Mouse (Mus musculus): ENCODE results near the gene Peak1.

Peak1 gene

DNA sequence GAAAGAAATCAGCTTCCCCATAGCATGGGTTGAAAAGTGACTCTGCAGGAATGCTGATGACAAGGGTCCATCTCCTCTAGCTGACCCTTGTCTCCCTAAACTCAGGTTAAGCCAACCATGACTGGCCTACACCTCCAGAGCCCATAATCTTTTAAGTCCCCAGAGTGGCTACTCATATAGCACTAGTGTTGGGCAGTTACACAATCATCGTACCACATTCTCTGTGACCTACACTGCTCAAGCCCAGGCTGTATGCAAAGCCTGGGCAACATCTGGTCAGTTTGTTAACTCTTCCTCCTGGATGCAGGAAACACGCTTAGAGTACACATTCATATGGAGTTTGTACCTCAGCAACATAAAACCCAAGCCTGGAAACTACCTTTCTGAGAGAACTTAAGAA lies 217.7 kb downstream of the Peak1 start:
- no peak for DNase-seq (ENCODE audit: low spot score)

DNA sequence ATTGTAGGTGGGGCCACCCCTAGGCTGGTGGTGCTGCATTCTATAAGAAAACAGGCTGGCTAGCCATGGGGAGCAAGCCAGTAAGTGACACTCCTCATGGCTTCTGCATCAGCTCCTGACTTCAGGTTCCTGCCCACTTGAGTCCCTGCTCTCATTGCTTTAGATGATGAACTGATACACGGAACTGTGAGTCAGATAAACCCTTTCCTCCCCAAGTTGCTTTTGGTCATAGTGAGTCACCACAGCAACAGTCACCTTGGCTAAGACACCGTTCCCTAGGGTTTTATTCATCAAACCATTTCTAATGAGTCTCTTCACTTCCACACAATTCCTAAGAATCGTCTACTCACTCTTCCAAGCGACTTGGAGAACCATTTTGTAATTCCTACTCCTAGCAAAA lies 220.9 kb downstream of the Peak1 start:
- DNase-seq (ENCODE audit: low spot score), result no peak

DNA sequence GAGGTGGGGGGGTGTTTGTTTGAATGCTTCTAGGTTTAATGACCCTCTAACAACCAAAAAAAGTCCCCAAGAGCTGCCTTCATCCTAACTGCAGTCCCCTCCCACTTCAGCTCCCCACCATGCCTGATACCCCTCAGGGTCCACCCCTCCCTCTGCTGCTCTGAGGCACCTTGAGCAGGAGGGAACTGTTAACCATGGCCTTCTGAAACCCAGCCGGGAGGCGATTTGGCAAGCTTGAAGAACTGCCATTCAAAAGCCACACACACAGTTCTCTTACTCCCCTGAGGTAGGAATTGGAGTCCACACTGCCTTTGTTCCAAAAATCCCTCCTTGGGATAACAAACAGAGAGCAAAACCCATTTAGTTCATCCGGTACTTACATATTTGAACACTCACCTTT lies 222.7 kb downstream of the Peak1 start:
- DNase-seq (ENCODE audit: low spot score), result no peak

DNA sequence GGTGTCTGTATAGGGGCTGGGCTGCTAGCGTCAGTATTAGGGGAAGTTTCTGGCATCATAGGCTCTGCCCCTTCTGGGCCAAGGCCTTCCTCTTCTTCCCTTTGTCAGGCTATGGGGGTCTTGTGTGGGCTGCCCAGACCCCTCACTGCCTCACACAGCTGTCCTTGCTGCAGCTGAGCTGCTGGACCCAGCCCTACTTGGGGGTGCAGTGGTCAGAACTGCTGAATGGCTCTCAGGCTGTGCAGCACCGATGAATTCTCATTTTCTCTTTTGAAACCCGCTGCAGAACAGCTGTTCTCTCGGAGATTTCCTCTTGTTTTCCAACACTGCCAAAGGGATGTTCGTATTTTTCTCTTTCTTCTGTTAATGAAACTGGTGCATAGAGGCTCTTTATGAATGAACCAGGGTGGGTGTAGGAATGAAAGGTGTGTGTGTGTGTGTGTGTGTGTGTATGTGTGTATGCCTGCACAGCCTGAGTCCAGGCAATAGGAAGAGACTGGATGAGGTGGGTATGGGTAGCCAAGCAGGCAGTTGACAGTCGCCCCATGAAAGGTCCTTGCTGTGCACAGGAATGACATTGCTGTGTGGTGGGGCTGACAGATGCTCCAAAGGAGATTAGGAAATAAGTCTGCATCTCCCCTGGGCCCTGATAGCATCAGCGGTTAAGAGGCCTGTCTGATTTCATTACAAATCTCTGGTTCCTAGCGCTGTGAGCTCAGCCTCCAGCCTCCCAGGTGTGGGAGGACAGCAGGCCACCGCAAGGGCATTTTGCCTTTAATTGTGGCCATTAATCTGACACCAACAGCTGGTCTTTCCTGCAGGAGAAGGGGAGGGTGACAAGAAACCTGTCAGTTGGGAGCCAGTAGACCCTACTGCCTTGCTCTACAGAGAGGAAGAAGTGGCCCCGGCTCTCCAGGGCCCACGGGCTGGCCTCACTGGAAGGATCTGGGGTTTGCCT lies 226.1 kb downstream of the Peak1 start:
- no peak for DNase-seq (ENCODE audit: low spot score)

DNA sequence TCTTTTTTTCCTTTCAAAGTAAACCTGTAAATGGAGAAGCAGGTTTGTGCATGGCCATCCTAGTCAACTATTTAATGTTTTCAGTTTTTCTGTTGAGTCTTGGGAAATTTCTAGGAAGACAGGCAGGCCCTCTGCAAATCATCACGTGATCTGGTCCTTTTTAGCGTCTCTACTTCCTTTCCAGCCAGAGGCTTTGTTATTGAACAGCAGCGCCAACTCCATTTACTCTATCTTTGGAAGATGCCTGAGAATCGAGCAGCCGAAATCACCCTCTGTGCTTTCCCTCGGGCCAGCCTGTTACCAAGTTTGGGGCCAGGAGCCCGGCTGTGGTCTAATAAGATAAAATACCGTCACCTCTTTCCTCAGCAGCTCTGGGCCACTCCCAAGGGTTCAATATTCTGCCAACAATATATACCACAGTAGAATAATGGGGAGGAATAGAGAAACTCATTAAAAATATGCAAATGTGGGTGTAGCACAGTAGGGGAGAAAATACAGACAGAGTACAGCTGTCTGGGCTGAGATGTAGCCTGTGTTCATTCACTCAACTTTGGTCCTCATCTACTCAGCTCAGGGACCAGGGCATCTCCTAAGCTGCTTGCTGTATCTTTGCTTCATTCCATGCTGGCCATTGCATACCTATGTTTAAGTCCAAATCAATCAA lies 237.6 kb downstream of the Peak1 start:
- DNase-seq (ENCODE audit: low spot score), result no peak

DNA sequence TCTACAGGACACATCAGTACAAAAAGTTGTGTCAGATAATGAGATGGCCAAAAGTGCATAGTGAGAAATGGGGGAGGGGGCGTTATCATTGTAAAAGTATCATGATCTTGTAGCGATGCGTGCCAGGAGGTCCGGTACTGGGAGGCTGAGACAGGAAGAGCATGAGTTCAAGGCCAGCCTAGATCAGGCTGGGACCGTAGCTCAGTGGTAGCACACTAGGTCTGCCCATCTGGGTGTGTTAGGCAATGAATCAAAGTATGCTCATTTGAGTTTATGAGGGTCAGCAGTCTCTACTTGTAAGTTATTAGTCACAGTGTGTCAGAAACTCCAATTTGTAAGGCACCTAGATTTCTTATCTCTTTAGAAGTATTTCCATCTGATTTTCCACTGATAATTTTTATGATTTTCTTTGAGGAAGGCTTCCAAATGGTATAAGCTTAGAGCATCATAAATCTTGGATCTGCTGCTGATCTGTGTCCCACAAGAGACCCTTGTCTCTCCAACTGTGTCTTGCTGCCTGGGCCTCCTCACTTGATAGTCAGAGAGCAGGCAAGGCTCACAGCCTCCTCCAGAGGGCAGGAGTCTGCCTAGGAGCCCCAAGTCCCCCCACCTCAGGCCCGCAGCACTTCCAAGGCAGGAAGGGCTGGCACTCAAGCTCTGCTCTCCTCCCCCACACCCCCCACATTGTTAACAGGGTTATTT lies 238.3 kb downstream of the Peak1 start:
- DNase-seq (ENCODE audit: low spot score), result no peak

DNA sequence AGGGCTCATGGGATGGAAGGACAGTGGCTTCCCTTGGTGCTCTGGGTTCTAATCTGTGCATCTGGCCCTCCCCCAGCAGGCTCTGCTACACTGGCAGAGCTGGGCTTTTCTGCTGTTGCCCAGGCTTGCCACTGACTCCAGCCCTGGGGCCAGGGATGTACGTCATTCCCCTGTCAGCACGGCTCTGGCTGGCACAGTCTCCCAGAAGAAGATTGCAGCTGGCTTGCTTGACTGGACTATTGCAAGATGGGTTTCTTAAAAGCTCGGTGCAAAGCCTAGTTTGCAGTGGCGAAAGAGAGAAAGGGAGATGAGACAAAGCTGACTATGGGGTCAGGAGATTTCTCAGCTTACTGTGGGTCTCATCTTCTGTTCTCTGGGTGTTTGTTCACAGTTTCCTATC lies 240.5 kb downstream of the Peak1 start:
- no peak for DNase-seq (ENCODE audit: low spot score)

DNA sequence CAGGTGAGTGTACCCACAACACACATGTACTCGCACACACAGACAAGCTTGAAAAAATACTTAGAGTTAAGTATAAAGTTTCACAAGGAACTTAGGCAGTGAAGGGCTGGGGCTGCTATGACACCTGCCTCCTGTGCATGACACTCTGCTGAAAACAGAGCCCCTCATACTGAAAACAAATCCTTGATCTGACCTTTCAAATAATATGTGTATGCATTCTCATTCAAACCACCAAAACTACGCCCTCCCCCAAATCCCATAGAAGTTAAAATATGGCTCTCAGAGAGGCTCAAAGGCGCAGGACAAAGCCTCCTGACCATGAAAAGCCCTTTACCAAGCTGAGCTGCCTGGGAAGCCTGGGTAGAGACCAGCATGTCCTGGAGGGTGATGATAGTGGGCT lies 242.6 kb downstream of the Peak1 start:
- DNase-seq (ENCODE audit: low spot score), result no peak

DNA sequence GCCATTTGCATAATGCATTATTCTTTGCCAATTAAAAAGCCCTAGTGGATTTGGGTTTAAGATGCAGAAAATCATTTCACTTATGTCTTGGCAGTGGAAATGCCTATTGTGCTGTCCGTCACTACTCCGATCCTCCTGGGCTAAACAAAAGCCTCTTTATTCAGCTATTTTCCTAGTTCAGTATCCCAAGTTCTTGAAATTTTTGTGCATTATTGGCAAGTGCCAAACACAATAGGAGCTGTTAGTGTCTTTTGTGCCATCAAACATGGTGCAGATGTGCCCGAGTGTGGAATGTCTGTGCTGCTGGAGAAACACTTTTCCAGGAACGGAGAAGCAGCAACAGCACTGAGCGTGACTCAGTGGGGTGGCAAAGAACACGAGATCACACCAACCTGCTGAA lies 250.2 kb downstream of the Peak1 start:
- DNase-seq (ENCODE audit: low spot score), result no peak

DNA sequence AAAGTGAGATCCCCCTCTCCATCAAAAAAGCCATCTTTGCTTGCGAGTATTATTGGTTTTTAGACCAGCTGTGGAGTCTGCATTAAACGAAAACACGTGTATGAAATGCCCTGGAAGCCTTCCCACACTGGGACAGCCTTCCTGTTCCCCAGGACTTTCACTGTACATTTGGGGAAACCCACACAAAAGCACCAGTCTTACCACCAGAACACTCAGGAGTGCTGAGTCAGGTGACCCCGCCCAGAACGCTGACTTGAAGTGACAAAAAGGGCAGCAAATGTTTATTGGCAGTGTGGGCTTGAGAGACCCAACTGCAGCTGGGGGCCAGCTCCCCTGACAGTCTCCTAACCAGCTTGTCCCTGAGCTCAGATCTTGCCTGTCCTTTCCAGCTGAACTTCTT lies 251.7 kb downstream of the Peak1 start:
- no peak for DNase-seq (ENCODE audit: low spot score)

DNA sequence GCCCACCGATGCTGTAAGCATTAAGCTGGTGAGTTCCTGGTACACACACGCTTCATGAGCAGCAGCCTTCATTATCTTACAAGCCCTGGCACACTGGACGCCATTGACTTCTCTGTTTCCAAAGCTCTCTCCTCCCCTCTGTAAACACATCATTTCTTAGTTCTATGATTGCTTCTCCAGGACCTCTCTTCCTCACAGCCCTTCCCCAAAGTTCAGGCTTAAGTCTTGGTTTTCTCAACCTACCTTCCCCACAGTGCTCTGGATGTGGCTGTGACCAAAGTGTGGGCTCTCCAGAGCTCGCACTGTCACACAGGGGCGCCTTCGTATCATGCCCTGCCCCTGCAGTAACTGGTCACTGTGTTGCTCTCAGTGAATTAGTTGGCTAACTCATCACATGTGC lies 252.5 kb downstream of the Peak1 start, which contains the start of gene Tspan3:
Tspan3 (minus strand) TSS at position 101 of the 400 bp plus-strand sequence.
- no peak for DNase-seq (ENCODE audit: low spot score)

DNA sequence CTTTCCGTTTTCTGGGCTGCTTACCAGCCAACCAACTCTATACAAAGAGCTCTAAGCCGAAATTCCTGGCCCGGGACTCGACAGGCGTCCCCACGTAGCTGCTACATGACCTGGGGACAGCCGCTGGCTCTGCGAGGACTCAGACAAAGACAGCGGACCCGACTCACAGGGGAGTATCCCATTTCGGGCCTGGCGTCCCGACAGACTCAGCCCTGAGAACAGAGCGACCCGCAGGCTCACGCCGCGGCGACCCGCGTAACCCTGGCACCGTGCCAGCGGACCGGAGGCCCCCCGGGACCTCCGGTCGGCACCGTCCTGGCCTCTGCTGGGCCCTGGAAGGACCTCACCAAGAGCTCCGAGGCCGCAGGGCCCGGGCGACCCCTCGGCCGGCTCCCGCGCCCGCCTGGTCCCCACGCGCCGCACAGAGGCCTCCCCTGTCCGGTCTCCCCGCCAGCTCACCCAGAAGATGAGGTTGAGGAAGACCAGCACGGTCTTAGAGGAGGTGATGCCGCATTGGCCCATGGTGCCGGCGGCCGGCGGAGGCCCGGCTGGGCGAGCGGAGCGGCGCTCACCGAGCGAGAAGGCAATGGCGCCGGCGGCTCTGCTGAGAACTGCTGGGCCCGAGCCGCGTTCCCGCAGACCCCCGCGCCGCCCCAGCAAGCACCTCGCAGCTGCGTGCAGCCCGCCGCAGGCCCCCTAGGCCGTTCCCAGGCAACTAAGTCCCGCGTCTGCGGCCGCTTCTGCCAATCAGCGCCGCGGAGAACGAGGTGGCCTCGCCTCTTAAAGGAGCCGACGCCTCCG lies 257.3 kb downstream of the Peak1 start:
- DNase-seq (ENCODE audit: low spot score), result peak; percentile 95

DNA sequence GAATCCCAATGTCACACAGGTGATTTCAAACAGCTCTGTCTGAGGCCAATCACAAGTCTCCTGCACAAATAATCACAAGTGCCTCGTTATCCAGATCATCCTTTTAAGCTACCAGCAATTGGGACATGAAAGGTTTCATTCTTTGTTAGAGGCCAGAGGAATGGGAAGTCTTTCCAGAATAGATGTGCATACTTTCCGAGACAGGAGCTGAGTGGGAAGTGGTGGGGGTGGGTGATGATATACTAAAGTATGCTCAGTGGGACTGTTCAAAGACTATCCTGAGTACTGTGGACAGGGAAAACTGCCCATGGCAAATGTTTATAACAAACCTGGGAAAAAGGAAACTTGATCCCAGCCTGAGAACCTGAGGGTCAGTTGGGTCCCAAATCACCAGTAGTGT lies 258.4 kb downstream of the Peak1 start:
- DNase-seq (ENCODE audit: low spot score), result no peak

DNA sequence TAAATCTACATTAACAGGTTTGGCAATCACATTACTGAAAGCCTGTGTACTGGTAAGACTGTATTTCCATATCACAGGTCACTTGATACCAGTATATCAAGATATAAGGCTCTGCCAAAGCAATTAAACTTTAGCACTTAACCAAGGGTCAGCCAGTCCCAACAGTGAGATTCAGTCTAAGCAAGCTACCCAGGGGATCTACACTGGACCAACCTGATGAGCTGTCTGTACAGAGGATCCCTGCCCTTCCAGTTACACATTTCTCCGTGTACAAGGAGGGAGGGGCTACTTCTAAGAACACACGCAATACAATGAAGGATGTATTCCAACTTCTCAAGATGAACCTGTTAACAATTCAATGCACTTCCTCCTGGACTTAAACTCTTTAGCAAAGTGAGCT lies 259.8 kb downstream of the Peak1 start:
- DNase-seq (ENCODE audit: low spot score), result no peak

DNA sequence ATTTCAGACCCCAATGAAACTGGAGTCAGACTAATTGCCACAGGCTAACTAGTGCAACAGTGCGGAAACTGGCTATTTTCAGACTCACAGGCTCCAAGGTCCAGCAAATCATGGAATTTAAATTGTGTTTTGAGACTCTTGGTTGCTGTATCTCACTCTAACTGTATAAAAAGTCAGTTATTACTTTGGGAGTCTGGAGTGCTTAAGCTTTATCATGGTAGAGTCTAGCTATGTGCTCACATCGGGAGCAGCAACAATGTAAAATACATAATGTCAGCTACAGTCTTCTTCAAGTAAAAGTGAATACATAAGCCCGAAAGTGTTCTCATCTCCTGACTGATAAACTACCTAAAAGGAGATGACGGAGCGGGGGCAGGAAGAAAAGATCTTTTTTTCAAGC lies 263.3 kb downstream of the Peak1 start:
- no peak for DNase-seq (ENCODE audit: low spot score)

DNA sequence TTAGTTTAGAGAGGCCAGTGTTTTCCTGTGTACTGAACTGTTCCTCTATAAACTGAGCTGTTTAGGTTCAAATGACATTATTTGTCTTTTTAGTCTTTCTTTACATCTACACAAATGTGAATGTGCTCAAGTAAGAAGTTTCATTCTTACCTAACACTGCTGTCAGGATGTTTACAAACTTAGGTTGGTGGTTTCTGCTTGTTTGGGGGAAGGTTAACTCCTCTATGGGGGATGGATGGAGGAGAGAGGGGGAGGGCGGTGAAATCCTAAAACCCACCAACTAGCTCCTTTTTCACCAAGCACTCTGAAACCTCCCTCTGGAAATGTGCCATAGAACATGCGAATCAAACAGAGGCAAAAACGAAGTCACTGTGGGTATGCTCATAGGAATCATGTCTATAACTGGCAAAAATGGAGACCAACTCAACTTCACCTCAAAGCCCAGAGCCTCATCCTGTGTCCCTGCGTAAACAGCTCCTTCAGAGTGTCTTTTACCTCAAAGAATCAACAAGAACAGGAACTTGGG lies 265.3 kb downstream of the Peak1 start:
- DNase-seq (ENCODE audit: low spot score), result no peak

DNA sequence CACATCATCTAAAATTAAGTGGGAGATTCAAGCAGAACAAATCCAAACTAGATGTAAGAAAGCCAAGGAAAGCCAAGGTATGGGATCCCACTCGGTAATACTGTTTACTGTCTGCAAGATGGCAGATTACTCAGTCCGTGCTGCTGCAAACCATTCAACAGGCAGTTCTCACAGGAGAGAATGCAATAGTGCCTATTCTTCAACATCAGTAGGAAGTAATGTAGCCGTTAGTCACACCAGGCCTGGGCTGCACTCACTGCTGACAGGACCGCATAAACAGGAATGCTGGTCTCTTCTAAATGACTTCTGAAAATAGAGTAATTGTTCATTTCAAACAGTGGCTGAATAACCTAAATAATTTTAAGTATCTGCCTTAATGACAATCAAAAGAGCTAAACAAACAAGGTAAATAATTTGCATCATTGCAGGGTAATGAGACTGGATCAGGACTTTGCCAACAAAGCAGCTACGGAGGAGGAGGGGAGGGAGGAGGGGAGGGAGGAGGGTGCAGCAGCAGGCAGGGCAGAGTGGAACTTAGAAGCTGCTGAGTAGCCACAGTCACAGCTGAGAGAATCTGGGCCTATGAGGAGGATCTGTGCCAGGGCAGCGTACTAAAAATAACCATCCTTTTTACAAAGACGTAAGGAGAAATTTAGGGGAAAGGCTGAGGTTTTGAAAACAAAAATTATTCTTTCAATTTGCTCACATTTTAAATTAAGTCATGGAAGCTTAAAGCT lies 266.0 kb downstream of the Peak1 start:
- DNase-seq (ENCODE audit: low spot score), result no peak
